Mouse (Mus musculus) cerebellum, postnatal 10 days (tissue): ENCODE measurements around the gene Hip1.
A peak's percentile ranks its signal among the peaks of the same experiment; 100 is the strongest.

Experiments
- DNase-seq, 2 experiments: peaks; one replicate each; pipeline ENCODE4 v3.0.0; 2021; ENCODE audit warnings: mixed read lengths in 2 of 2

Gene Hip1

GRCm38 (mm10) chr5:135544865-135545797 lies at the start of gene Hip1:
TSS of gene Hip1 (minus strand) at chr5:135545120.
- peak; percentile 98 for DNase-seq

DNA sequence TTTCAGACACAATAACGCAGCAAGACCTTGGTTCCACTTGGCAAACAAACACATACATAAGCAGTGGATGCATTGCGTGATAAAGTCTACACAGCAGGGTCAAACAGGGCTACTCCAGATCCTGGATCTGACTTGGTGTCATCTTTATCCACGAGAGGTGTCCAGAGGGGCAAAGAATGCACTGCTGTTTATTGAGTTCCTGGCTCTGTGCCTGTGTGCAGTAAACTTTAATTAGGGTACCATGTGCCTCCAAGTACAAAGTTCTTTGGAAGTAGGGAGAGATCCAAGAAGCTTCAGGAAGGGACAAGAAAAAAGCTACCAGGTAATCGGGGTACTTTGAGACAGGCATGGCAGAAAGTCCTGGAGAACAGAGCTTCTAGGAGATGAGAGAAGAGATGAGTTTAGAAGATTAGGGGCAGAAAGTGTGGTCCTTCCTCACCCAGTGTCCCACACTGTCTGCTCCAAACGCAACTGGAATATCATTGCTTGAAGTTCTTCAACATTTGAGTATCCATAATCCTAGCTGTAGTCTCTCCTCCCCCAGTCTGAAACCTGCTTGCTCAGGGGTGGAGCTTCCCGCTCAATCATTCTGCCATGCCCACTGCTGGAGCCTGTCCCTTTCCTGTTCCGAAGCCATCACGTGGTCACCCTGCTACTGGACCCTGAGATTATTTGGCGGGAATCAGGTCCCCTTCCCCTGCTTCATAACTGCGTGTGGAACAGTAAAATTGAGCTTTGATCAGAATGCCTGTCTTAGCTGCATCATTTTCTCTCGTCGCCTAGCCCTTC lies 45.3 kb upstream of the Hip1 start:
- no peak for DNase-seq

DNA sequence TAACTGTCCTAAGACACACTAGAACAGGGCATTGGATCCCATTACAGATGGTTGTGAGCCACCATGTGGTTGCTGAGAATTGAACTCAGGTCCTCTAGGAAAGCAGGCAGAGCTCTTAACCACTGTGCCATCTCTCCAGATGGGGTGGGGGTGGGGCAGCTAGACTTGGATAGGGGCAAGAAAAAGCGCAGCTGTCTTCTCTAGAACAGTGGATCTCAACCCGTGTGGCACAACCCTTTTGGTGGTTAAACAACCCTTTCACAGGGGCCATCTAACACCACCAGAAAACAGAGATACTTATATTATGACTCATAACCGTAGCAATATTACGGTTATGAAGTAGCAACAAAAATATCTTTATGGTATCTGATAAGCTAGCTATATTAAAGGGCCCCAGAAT lies 42.8 kb upstream of the Hip1 start:
- DNase-seq = no peak

GRCm38 (mm10) chr5:135585691-135586090 lies 40.8 kb upstream of the Hip1 start:
- DNase-seq = no peak

- no peak for DNase-seq
These were observed 37.4 kb upstream of the Hip1 start for GRCm38 (mm10) chr5:135582330-135582729.

DNA sequence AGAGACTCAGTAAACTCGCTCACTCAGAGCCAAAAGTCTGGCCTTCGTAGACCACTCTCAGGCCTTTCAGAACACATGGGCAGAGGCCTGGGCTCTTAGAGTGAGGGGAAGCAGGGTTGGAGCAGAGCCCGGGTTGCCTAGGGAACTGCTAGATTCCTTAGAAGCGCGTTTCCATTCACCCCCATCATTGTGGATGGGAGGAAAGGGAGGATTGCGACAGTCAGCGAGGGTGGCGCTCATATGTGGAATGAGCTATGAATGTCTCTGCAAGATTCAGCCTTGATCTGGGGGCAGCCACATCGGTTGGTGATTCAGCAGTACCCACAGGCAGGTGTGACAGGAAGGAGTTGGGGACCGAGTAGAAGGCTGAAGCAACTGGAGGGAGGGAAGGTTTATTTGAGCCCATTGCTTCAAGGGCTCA lies 34.4 kb upstream of the Hip1 start:
- peak; percentile 25 to 54 for DNase-seq

DNA sequence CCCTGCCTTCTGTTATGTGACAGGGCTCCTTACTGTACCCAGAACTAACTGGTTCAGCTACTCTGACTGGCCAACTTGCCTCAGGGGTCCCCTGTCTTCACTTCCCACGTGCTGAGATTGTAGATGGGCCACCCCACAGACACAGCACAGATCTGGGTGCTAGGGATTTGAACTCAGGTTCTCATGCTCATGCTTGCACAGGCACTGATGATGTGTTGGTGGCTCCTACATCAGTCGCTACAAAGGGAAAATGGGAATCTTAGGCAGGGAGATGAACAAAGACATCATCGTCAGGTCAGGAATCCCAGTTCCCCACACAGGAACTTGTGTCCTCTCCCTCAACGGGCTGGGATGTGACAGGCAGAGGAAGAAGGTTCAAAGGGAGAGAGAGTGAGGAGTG lies 31.1 kb upstream of the Hip1 start:
- DNase-seq = no peak

DNA sequence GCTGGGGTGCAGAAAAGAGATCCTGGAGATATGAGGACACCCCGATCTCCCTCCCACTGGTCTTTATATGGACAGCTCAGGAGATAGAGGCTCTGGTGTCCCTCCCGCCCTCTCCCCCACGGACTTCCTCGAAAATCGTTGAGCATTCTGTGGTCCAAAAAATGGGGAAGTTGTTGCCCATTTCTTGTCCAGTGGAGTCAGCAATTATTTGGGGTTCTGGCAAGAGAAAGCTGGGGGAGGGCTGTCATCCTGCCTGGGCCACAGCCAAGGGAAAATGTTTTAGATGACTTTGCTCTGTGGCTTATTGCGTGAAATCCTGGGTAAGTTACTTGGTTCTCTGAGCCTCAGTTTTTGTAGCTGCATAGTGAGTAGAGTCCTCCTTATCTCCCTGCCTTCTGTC lies 28.1 kb upstream of the Hip1 start, which contains the start of gene Ccl24:
Gene Ccl24, minus strand, starts transcription at position 44 of the 400 bp plus-strand sequence.
- DNase-seq = no peak

DNA sequence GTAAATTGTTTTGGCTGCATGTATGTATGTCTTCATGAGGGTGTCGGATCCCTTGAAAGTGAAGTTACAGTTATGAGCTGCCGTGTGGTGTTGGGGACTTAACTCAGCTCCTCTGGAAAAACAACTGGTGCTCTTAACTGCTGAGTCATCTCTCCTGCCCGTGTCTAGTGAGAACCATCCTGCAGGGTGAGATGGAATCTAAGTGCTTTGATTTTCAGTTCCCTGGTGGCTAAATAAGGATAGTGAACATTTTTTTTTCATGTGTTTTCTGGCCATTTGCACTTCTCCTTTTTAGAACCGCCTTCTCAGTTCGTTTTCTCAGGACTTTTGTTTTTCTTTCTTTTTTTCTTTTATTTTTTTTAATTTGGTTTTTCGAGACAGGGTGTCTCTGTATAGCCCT lies 23.8 kb upstream of the Hip1 start:
- no peak for DNase-seq

DNA sequence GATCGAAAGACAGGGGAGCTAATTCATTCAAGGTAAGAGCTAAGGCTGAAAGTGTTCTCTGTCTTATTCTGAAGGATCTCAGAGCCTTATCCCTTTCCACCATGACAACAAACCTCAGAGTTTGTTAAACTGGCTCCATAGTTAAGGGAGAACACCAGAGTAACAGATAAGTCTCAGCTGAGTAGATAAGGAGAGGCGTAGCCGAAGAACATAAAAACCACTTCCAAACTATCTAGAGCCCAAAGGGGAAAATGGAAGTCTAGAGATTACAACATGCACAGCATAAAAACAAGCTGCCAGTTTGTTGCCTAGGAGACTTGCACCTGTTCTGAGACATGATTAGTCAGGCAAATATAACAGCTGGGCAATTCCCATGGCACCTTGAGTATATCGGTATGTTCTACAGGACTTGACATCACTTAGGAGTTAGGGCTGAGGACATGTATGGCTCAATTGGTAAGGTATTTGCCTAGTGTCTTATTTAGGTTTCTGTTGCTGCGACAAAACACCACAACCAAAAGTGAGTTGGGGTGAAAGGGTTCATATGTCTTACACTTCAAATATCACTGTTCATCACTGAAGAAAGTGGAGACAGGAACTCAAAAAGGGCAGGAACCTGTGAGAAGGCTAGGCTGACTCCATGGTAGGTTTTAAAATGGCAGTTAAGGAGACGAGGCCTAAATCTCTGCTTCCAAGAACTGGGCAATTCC lies 22.8 kb upstream of the Hip1 start:
- no peak for DNase-seq

GRCm38 (mm10) chr5:135563469-135563868 lies 18.5 kb upstream of the Hip1 start, which contains the start of gene Ccl26:
TSS of gene Ccl26 (minus strand) at chr5:135563569.
- DNase-seq = no peak

- DNase-seq = no peak
These were observed 12.8 kb upstream of the Hip1 start for GRCm38 (mm10) chr5:135557671-135558070.

DNA sequence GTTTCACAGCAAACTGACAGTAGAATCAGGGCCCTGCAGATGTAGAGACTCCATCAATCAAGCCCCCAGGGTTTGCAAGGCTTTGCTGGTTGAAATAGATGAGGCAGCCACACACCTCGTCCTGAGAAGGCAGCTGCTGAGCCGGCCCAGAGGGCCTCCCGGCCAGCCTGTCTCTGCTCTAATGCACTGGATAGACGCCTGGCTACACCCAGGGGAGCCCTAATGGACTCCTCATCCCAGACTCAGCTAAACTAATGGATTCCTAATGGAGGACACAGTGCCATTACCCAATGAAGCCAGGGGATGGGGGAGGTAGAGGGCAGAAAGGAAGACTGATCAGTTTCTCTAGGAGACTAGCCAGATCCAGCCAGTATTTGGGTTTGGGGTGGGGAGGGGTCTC lies 12.1 kb upstream of the Hip1 start:
- DNase-seq = peak; percentile 25 to 28

- no peak for DNase-seq
These were observed 11.3 kb upstream of the Hip1 start for GRCm38 (mm10) chr5:135556259-135556658.

DNA sequence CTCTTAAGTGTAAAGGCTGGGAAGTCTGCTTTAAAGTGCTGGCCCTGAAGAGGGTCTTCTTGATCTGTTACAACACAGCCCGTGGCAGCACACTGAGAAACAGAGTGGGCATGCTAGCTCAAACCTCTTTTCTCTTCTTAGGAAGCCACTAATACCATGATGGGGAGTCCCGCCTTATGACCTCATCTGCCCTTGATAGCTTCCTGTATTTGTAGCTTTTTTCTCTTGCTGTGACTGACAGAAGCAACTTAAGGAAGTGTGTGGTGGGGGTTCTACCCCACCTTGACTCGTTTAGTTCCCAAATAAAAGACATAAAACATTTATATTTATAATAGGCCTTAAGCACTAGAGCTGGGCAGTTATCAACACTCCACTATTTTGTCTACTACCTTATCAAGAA lies 6.7 kb upstream of the Hip1 start:
- no peak for DNase-seq

DNA sequence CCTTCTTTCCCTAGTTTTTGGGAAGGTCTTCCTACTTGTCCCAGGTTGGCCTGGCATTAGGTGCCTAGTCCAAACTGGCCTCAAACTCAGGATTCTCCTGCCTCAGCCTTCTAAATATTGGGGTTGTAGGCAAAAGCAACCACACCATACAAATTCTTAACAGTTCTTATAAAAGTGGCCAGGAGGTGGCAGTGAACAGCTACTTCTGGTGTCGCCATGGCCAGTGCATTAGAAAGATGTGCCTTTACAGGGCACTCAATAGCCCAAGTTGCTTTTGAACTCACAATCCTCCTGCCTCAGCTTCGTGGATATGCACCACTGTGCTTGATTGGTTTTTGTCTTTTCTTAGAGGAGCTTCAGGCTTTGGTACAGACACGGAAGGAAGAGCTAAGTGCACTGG lies 6.0 kb upstream of the Hip1 start:
- peak; percentile 35 to 65 for DNase-seq

GRCm38 (mm10) chr5:135547990-135548389 lies 3.1 kb upstream of the Hip1 start:
- no peak for DNase-seq

DNA sequence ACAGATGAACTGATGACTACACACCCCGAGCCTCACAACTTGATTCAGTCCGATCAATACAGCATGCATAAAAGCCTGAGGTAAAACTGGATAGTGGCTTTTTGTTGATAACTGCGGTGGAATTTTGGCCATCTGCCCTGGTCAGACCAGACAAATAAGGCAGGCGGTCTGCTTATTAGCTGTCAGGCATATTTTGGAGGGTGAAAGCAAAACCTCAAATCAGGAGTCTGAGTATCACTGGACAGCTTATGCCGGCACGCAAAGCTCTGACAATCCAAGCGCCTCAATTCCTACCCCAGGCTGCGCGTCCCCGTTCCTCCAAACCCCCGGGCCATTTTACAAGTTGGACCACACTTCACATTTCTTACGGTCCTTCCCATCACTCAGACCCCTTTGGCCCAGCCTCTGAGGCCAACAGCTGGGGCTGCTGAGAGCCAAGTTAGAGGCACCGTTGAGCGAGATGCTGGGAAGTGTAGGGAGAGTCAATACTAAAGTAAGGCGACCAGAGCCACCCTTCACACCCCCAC lies 825 bp downstream of the Hip1 start:
- peak; percentile 68 to 71 for DNase-seq

GRCm38 (mm10) chr5:135537794-135538214 lies 7.1 kb downstream of the Hip1 start:
- DNase-seq = no peak

DNA sequence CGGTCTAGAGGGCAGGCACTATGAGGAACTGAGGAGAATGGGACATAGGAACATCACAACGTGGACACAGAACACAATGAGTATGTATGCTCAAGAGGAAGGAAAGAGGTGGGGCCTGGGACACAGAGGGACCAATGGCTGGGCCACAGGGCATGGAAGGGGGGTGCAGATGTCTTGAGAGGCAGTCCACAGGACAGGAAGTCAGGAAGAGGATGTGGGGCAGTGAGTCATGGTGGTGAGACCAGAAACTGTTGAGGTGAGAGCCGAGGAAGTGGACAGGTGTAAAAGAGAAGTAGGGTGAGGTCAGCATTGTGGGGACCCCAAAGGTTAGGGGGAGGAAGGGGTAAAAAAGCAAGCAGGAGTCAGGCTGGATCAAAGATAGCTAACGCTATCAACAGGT lies 7.6 kb downstream of the Hip1 start:
- DNase-seq = no peak

DNA sequence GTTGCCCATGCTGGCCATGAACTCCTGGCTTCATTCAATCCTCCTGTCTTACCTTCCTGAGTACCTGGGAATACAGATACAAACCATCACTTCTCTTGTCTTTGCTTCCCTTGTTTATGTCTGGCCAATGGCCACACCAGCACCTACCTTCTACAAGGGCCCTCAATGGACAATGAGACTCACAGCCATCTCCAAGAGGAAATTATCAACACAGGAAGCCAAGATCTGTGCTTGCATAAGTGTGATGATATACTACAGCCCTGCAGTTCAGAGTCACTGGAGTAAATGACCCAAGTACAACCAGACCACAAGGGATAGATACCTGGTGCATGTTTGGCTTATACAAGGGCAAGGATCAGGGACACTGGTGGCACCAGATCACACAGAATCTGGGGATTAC lies 9.1 kb downstream of the Hip1 start:
- DNase-seq = no peak

DNA sequence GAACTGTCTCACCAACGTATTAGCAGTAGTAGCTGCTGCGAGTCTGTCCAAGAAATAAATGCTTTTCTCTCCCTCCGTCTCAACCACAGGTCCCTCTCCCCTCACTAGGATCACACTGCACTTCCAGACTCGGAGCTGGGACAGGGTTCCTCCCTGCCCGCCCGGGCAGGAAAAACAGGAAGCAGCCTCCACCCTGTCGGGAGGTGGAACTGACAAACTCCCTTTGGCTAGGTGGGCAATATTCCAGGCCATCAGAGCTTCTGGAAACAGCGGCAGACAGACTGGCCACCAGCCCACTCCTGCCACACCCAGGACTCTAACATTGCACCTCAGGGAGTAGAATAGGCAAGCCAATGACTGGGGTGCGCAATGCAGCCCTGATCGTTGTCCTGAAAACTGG lies 11.5 kb downstream of the Hip1 start:
- peak; percentile 39 to 50 for DNase-seq
